In the genomic region with DNA sequence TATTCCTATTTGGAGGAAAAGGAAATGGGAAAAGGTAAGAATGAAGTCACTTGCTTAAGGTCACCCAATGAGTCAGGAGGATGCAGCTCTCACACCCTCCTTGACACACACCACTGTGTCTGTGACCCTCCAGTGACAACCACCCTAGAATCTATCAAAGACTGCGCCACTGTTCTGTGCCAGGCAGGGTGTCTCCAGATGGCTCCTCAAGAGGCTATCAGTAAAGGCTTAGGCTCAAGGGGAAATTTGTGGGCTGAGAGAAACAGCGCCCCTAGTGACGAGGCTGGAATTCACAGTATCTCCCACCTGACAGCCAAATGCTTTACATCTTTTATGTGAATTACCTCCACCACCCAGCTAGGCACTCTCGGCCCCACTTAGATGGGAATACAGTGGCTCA, we compare ENCODE assay signal across 10 mouse cellular contexts. TPM values are rescaled to one million over a fixed set of nuclear protein-coding genes. Genes with fewer than 3 reads are reported as not detected.
DNase-seq lines count a peak whose midpoint lies in the region; ATAC-seq lines count a peak whose summit lies in the region.
"Had no signal": no experiment of that assay in that cellular context is flagged by ENCODE, and none has a peak within 500 bp of the region (broad histone marks: within the 10 kb centered on the region; RNA-seq: fewer than 3 reads in every experiment).

No protein-coding gene starts in this region.

- H3K27ac ChIP-seq in hindbrain, embryonic 11.5 days (ENCODE audit: low read depth, low read length) = no peak overlapping the region
- H3K27ac ChIP-seq in hindbrain, embryonic 12.5 days = no peak overlapping the region

- H3K9me3 ChIP-seq in hindbrain, embryonic 11.5 days (ENCODE audit: control insufficient read depth, low read length) = no peaks in the 10 kb centered on the region
- H3K9me3 ChIP-seq in hindbrain, embryonic 12.5 days (replicated peaks) = no peaks in the 10 kb centered on the region

- no peak overlapping the region for H3K4me2 ChIP-seq in hindbrain, embryonic 11.5 days (replicated peaks; ENCODE audit: low read depth, low read length)
- no peak overlapping the region for H3K4me2 ChIP-seq in hindbrain, embryonic 12.5 days (replicated peaks)

- peak; percentile 59; the same call in 1 of the 2 replicates for ATAC-seq in hindbrain, embryonic 11.5 days (ENCODE audit: low FRiP score)
- no peak; the same call in 1 of the 2 replicates for ATAC-seq in hindbrain, embryonic 12.5 days (ENCODE audit: low FRiP score)
- peak; percentile 76 for ATAC-seq in megakaryocyte progenitor cell, adult 5-6 weeks (replicated peaks; ENCODE audit: poor library complexity)

- H3K27me3 ChIP-seq in hindbrain, embryonic 11.5 days (ENCODE audit: control insufficient read depth, insufficient read depth, low read length) = no peaks in the 10 kb centered on the region
- H3K27me3 ChIP-seq in hindbrain, embryonic 12.5 days = peaks cover 34% of the 10 kb centered on the region

- DNase-seq in hindbrain, embryonic 11.5 days (ENCODE audit: low spot score) = peak; percentile 77
- peak; percentile 49 for DNase-seq in 416B (ENCODE audit: low read depth)
- DNase-seq in T-cell, adult 2 months (ENCODE audit: low spot score) = peak; percentile 7
- peak; percentile 64 to 76 for DNase-seq in cerebellum, postnatal 14 days
- DNase-seq in heart, postnatal 4 days = peak; percentile 57
- peak; percentile 49 for DNase-seq in thymus, postnatal 14 days

- no peaks in the 10 kb centered on the region for H3K36me3 ChIP-seq in hindbrain, embryonic 11.5 days (ENCODE audit: control insufficient read depth, insufficient read depth, low read length)
- no peaks in the 10 kb centered on the region for H3K36me3 ChIP-seq in hindbrain, embryonic 12.5 days

- no peak overlapping the region for H3K9ac ChIP-seq in hindbrain, embryonic 11.5 days (ENCODE audit: low read depth, low read length)
- H3K9ac ChIP-seq in hindbrain, embryonic 12.5 days = no peak overlapping the region

- H3K4me3 ChIP-seq in hindbrain, embryonic 11.5 days (ENCODE audit: low read depth, low read length) = no peak overlapping the region
- no peak overlapping the region for H3K4me3 ChIP-seq in hindbrain, embryonic 12.5 days
- H3K4me3 ChIP-seq: erythroblast, embryonic 14.5 days had no signal

- H3K4me1 ChIP-seq in hindbrain, embryonic 11.5 days (replicated peaks; ENCODE audit: control insufficient read depth, insufficient read depth, low read length) = 0 out of 2 replicates have a peak, but pooled peaks cover 3% of the 10 kb centered on the region
- H3K4me1 ChIP-seq in hindbrain, embryonic 12.5 days = peaks cover 4% of the 10 kb centered on the region

- 14% methylated on average over 4 of the region's 4 CpGs for WGBS in hindbrain, embryonic 11.5 days
- 11% methylated on average over 4 of the region's 4 CpGs for WGBS in hindbrain, embryonic 12.5 days

RNA-seq across cellular contexts. Expression of a gene that starts 3.6 kb away (rescaled TPM):
- polyA plus RNA-seq in hindbrain, embryonic 11.5 days (2014; fragmentation: Nextera tagmentation; extraction: Ambion mirVana) = 1.5 and 1.9 TPM in 2 replicates
- 7.5 and 10.3 TPM in 2 replicates for polyA plus RNA-seq in hindbrain, embryonic 12.5 days (2016; fragmentation: Nextera tagmentation; extraction: Ambion mirVana)
- total RNA-seq in heart, postnatal 4 days (2021) = not detected
- not detected in 2 replicates for total RNA-seq in megakaryocyte progenitor cell, adult 5-6 weeks (2015)
- not detected in 2 replicates for total RNA-seq in megakaryocyte progenitor cell, adult 5-6 weeks (2017)
- polyA plus RNA-seq: erythroblast, embryonic 14.5 days; lung, embryonic 16.5 days had no signal

Comparison
In these comparisons a context has a peak if more than half of its experiments do, and no peak if none do; other contexts are left out.
1. DNase-seq: peak in every context shown above with its lines; median percentile 77 in hindbrain, embryonic 11.5 days; 70 in cerebellum, postnatal 14 days; 57 in heart, postnatal 4 days; 49 in 416B; 49 in thymus, postnatal 14 days; 7 in T-cell, adult 2 months.